Mouse (Mus musculus) CH12.LX (cell line): ENCODE data around the gene Cnp. TPM values are rescaled to one million over a fixed set of nuclear protein-coding genes. Genes with fewer than 3 reads are reported as not detected.

Source experiments
- DNase-seq: peaks from one replicate; pipeline ENCODE4 v3.0.0-alpha.2; 2013; ENCODE audit errors: extremely low read depth
- H3K27ac ChIP-seq: 2 replicates; pipeline ENCODE4 v1.5.1; 2012; ENCODE audit warnings: low read depth, mild to moderate bottlenecking, control low read depth, moderate library complexity; ENCODE audit not compliant: insufficient read depth
- H3K27me3 ChIP-seq: replicated peaks from 2 replicates; pipeline ENCODE3; 2012; ENCODE audit warnings: inconsistent platforms
- H3K36me3 ChIP-seq, 2 experiments: replicated peaks in 1 of 2; 2 replicates each; pipeline versions ENCODE3 to v1.6.1; 2012; ENCODE audit warnings: inconsistent platforms in 1 of 2, low read length in 1 of 2, mild to moderate bottlenecking in 1 of 2, mixed read lengths in 1 of 2, moderate library complexity in 1 of 2; ENCODE audit not compliant: control insufficient read depth in 1 of 2, insufficient read depth in 1 of 2
- H3K4me1 ChIP-seq, 2 experiments: 2 replicates each; pipeline ENCODE4 v1.6.1; 2012; ENCODE audit warnings: inconsistent platforms in 1 of 2, moderate library complexity in 1 of 2; ENCODE audit not compliant: insufficient read depth in 2 of 2, control insufficient read depth in 1 of 2
- H3K4me2 ChIP-seq: 2 replicates; pipeline ENCODE4 v1.6.1; 2012; ENCODE audit warnings: low read depth, mild to moderate bottlenecking, control low read depth; ENCODE audit not compliant: poor library complexity, insufficient read depth, severe bottlenecking
- H3K4me3 ChIP-seq, 3 experiments: fragments of 150-350 bp in 1 of 3; sonication (generic) in 1 of 3; replicated peaks in 1 of 3; 2 replicates each; pipeline versions ENCODE3 to v1.5.1; 2011 to 2012; ENCODE audit warnings: low read depth in 2 of 3, low read length in 2 of 3, mild to moderate bottlenecking in 2 of 3, moderate library complexity in 2 of 3, control low read depth in 1 of 3, improper control_type of control experiment in 1 of 3, inconsistent platforms in 1 of 3, mixed read lengths in 1 of 3; ENCODE audit not compliant: poor library complexity in 1 of 3
- H3K79me2 ChIP-seq: replicated peaks from 2 replicates; pipeline ENCODE4 v1.6.1; 2012; ENCODE audit warnings: mild to moderate bottlenecking, moderate library complexity; ENCODE audit not compliant: control insufficient read depth, poor library complexity, insufficient read depth, severe bottlenecking; ENCODE audit errors: extremely low read depth
- H3K9ac ChIP-seq: 2 replicates; pipeline ENCODE4 v1.6.1; 2012; ENCODE audit warnings: low read depth, mild to moderate bottlenecking, control low read depth, moderate library complexity; ENCODE audit not compliant: insufficient read depth
- H3K9me3 ChIP-seq: replicated peaks from 2 replicates; pipeline ENCODE3; 2012; ENCODE audit warnings: low read length, inconsistent platforms, mixed read lengths
- CHD2 ChIP-seq: IDR thresholded peaks from 2 replicates; pipeline ENCODE4 v1.6.1; 2011; ENCODE audit warnings: low read length, improper control_type of control experiment
- CTCF ChIP-seq, 2 experiments: IDR thresholded peaks in 1 of 2; conservative IDR thresholded peaks in 1 of 2; 2 replicates each; pipeline ENCODE4 v1.5.1; 2011 to 2012; ENCODE audit warnings: low read depth in 2 of 2, low read length in 2 of 2, improper control_type of control experiment in 1 of 2, inconsistent platforms in 1 of 2, mild to moderate bottlenecking in 1 of 2, moderate library complexity in 1 of 2
- E2F4 ChIP-seq: IDR thresholded peaks from 2 replicates; pipeline ENCODE4 v1.6.1; 2011; ENCODE audit warnings: low read depth, low read length, improper control_type of control experiment; ENCODE audit not compliant: insufficient replicate concordance
- ELF1 ChIP-seq: IDR thresholded peaks from 2 replicates; pipeline ENCODE4 v1.6.1; 2014; ENCODE audit warnings: low read depth, mild to moderate bottlenecking, inconsistent platforms, low read length, improper control_type of control experiment
- EP300 ChIP-seq: IDR thresholded peaks from 2 replicates; pipeline ENCODE4 v1.6.1; 2011; ENCODE audit warnings: low read length, improper control_type of control experiment
- ETS1 ChIP-seq: conservative IDR thresholded peaks from 2 replicates; pipeline ENCODE4 v1.6.1; 2012; ENCODE audit warnings: low read depth, mild to moderate bottlenecking, inconsistent platforms, low read length, improper control_type of control experiment, moderate library complexity
- GABPA ChIP-seq: IDR thresholded peaks from 2 replicates; pipeline ENCODE4 v1.6.1; 2012; ENCODE audit warnings: low read depth, low read length, improper control_type of control experiment, inconsistent platforms; ENCODE audit not compliant: insufficient replicate concordance
- HCFC1 ChIP-seq: IDR thresholded peaks from 2 replicates; pipeline ENCODE4 v1.6.1; 2012; ENCODE audit warnings: low read depth, mild to moderate bottlenecking, inconsistent platforms, low read length, improper control_type of control experiment
- IRF4 ChIP-seq: IDR thresholded peaks from 2 replicates; pipeline ENCODE4 v1.6.1; 2014; ENCODE audit warnings: low read depth, mild to moderate bottlenecking, inconsistent platforms, low read length, improper control_type of control experiment
- JUND ChIP-seq: conservative IDR thresholded peaks from 2 replicates; pipeline ENCODE4 v1.6.1; 2011; ENCODE audit warnings: low read depth, low read length, improper control_type of control experiment
- KAT2A ChIP-seq: IDR thresholded peaks from 2 replicates; pipeline ENCODE4 v1.6.1; 2012; ENCODE audit warnings: low read length, improper control_type of control experiment, inconsistent platforms; ENCODE audit not compliant: insufficient replicate concordance
- MAFK ChIP-seq: IDR thresholded peaks from 2 replicates; pipeline ENCODE4 v1.6.1; 2011; ENCODE audit warnings: low read length, improper control_type of control experiment; ENCODE audit not compliant: insufficient replicate concordance
- MAX ChIP-seq: IDR thresholded peaks from 2 replicates; pipeline ENCODE4 v1.6.1; 2011; ENCODE audit warnings: low read length, improper control_type of control experiment
- MAZ ChIP-seq: IDR thresholded peaks from 2 replicates; pipeline ENCODE4 v1.6.1; 2012; ENCODE audit warnings: low read depth, mild to moderate bottlenecking, inconsistent platforms, low read length, improper control_type of control experiment, moderate library complexity
- MXI1 ChIP-seq: IDR thresholded peaks from 2 replicates; pipeline ENCODE4 v1.6.1; 2011; ENCODE audit warnings: mild to moderate bottlenecking, low read depth, low read length, improper control_type of control experiment
- MYC ChIP-seq: IDR thresholded peaks from 2 replicates; pipeline ENCODE4 v1.6.1; 2011; ENCODE audit warnings: low read depth, mild to moderate bottlenecking, improper control_type of control experiment, low read length
- NRF1 ChIP-seq: IDR thresholded peaks from 2 replicates; pipeline ENCODE4 v1.6.1; 2014; ENCODE audit warnings: low read depth, mild to moderate bottlenecking, inconsistent platforms, low read length, improper control_type of control experiment, moderate library complexity
- POLR2A ChIP-seq: IDR thresholded peaks from 2 replicates; pipeline ENCODE4 v1.6.1; 2011; ENCODE audit warnings: low read depth, mild to moderate bottlenecking, improper control_type of control experiment, low read length
- RAD21 ChIP-seq: IDR thresholded peaks from 2 replicates; pipeline ENCODE4 v1.6.1; 2011; ENCODE audit warnings: low read depth, mild to moderate bottlenecking, low read length, improper control_type of control experiment, moderate library complexity
- SIN3A ChIP-seq: IDR thresholded peaks from 2 replicates; pipeline ENCODE4 v1.6.1; 2012; ENCODE audit warnings: low read length, improper control_type of control experiment, inconsistent platforms
- SMC3 ChIP-seq: IDR thresholded peaks from 2 replicates; pipeline ENCODE4 v1.6.1; 2011; ENCODE audit warnings: low read depth, low read length, improper control_type of control experiment
- TCF12 ChIP-seq: IDR thresholded peaks from 2 replicates; pipeline ENCODE4 v1.6.1; 2014; ENCODE audit warnings: low read depth, mild to moderate bottlenecking, inconsistent platforms, low read length, improper control_type of control experiment
- UBTF ChIP-seq: IDR thresholded peaks from 2 replicates; pipeline ENCODE4 v1.6.1; 2012; ENCODE audit warnings: low read depth, mild to moderate bottlenecking, inconsistent platforms, low read length, improper control_type of control experiment, moderate library complexity
- USF1 ChIP-seq: IDR thresholded peaks from 2 replicates; pipeline ENCODE4 v1.6.1; 2014; ENCODE audit warnings: low read depth, mild to moderate bottlenecking, inconsistent platforms, low read length, improper control_type of control experiment
- ZC3H11A ChIP-seq: IDR thresholded peaks from 2 replicates; pipeline ENCODE4 v1.6.1; 2012; ENCODE audit warnings: low read depth, mild to moderate bottlenecking, inconsistent platforms, low read length, improper control_type of control experiment
- ZKSCAN1 ChIP-seq: IDR thresholded peaks from 2 replicates; pipeline ENCODE4 v1.6.1; 2012; ENCODE audit warnings: low read depth, inconsistent platforms, low read length, improper control_type of control experiment, borderline replicate concordance
- ZMIZ1 ChIP-seq: IDR thresholded peaks from 2 replicates; pipeline ENCODE4 v1.6.1; 2012; ENCODE audit warnings: low read depth, mild to moderate bottlenecking, inconsistent platforms, low read length, improper control_type of control experiment
- ZNF384 ChIP-seq: IDR thresholded peaks from 2 replicates; pipeline ENCODE4 v1.6.1; 2012; ENCODE audit warnings: low read depth, low read length, improper control_type of control experiment, inconsistent platforms
- dilution Hi-C: fragments of 300-500 bp; cut with MboI; formaldehyde crosslinking; loops from 2 replicates; pipeline ENCODE4 v1.14.3; 2020; ENCODE audit warnings: low sequenced_read_pairs; ENCODE audit not compliant: extremely low pct_unique_long_range_greater_than_20kb, extremely low pct_ligation_motif_present
- in situ Hi-C: fragments of 300-500 bp; cut with MboI; formaldehyde crosslinking; loops from 3 replicates; pipeline ENCODE4 v1.14.3; 2019; ENCODE audit warnings: low sequenced_read_pairs, low pct_ligation_motif_present, low pct_unique_long_range_greater_than_20kb, mixed read lengths
- polyA plus RNA-seq: library from polyadenylated mRNA; unstranded; fragments of >175 nt; gene quantifications from 2 replicates; pipeline ENCODE4 v1.2.1, GENCODE M21; 2012; ENCODE audit warnings: low read depth; ENCODE audit not compliant: insufficient read length
- total RNA-seq, 2 experiments: library from RNA; depleted of rRNA; stranded (reverse); fragments of 300-350 nt in 1 of 2; fragments of >200 nt in 1 of 2; gene quantifications; 2 replicates each; pipeline ENCODE4 v1.2.3; 2012 to 2014

The Cnp gene
- total and polyA plus RNA-seq, 3 experiments, result 77.7 to 87.8 (median 80.2) TPM

GRCm38 (mm10) chr11:100527066-100527457, 47.6 kb upstream of the Cnp start:
- dilution Hi-C loops, result no loop called here

GRCm38 (mm10) chr11:100527458-100528374, 47.0 kb upstream of the Cnp start, which contains the start of gene Acly:
TSS of gene Acly (minus strand) at chr11:100528000.
- Histone ChIP-seq H3K27me3 (no peaks in the 10 kb centered on the region), H3K9me3 (peaks cover under 1% of the 10 kb centered on the region), H3K36me3 (peaks cover 9 to 24% of the 10 kb centered on the region in 2 experiments), H3K9ac (peak within 1 kb of the TSS; percentile 89), H3K4me1 (peaks cover 10 to 46% of the 10 kb centered on the region in 2 experiments), H3K4me3 (peak within 1 kb of the TSS; percentile 77 to 82 (median 78)), H3K27ac (peak within 1 kb of the TSS; percentile 27), H3K4me2 (peak within 1 kb of the TSS; percentile 83), H3K79me2 (peaks cover 37% of the 10 kb centered on the region)
- dilution Hi-C loops (no loop called here), in situ Hi-C loops (no loop called here)
- peak; percentile 100 for DNase-seq
- TF ChIP-seq NRF1 (peak; percentile 29; the same call in 1 of the 2 replicates), ZNF384 (no peak), ELF1 (peak; percentile 89), KAT2A (peak; percentile 93; the same call in 1 of the 2 replicates), JUND (no peak), TCF12 (peak; percentile 95), SIN3A (peak; percentile 92), CHD2 (peak; percentile 95), UBTF (0 out of 2 replicates have a peak, but pooled peaks have one; percentile 19), CTCF (conservative IDR thresholded peaks at IDR 0.05 in 1 of 2, IDR thresholded peaks at IDR 0.05 in 1 of 2; ENCODE audit: low read depth in 2 of 2, low read length in 2 of 2) (no peak), USF1 (no peak), MYC (peak; percentile 91; the same call in 1 of the 2 replicates), RAD21 (no peak), HCFC1 (peak; percentile 97), SMC3 (no peak), E2F4 (no peak), ZMIZ1 (peak; percentile 98), ETS1 (peak; percentile 7; the same call in 1 of the 2 replicates), POLR2A (peak; percentile 100), IRF4 (peak; percentile 34), MAZ (peak; percentile 87; the same call in 1 of the 2 replicates), MAFK (no peak), ZC3H11A (no peak), GABPA (peak; percentile 11; the same call in 1 of the 2 replicates), ZKSCAN1 (no peak), MXI1 (peak; percentile 91)

More at GRCm38 (mm10) chr11:100527066-100527457, 47.6 kb upstream of the Cnp start:
- Histone ChIP-seq H3K9ac (peak overlapping the region; percentile 89), H3K27ac (peak overlapping the region; percentile 27), H3K36me3 (peaks cover 15 to 30% of the 10 kb centered on the region in 2 experiments), H3K4me2 (peak overlapping the region; percentile 83), H3K9me3 (no peaks in the 10 kb centered on the region), H3K79me2 (peaks cover 37% of the 10 kb centered on the region), H3K27me3 (no peaks in the 10 kb centered on the region), H3K4me1 (peaks cover 10 to 46% of the 10 kb centered on the region in 2 experiments), H3K4me3 (peak overlapping the region; percentile 77 to 82 (median 78))
- in situ Hi-C loops, result no loop called here
- DNase-seq, result peak; percentile 53
- TF ChIP-seq CTCF (conservative IDR thresholded peaks at IDR 0.05 in 1 of 2, IDR thresholded peaks at IDR 0.05 in 1 of 2; ENCODE audit: low read depth in 2 of 2, low read length in 2 of 2) (peak in 1 of 2 experiments; percentile 50; a peak in 2 of 4 replicates), UBTF (peak; percentile 93), MYC (0 out of 2 replicates have a peak, but pooled peaks have one; percentile 39), RAD21 (peak; percentile 0), SIN3A (no peak), SMC3 (0 out of 2 replicates have a peak, but pooled peaks have one; percentile 15), EP300 (no peak), MAX (peak; percentile 13; the same call in 1 of the 2 replicates)
